Mouse (Mus musculus): ENCODE measurements around the gene Fdxacb1.

Fdxacb1 gene

DNA sequence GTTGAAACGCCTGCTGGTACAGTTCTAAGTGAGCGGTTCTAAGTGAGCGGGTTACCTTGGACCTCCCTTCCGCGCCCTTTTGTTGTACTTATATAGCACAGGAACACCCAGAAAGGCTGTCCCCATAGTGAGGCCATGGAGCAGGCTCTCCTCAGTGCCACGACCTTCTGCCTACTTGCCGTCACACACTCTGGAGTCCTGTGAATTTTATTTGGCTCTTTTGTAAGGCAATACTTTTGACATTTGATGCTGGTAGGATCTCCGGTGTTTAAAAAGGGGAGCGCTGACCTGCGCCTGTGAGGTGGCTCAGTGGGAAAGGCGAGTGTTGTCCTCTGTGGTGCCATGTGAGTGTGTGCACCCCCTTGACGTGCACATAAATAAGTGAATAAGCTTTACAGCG lies 41.1 kb downstream of the Fdxacb1 start:
- no peak for DNase-seq

DNA sequence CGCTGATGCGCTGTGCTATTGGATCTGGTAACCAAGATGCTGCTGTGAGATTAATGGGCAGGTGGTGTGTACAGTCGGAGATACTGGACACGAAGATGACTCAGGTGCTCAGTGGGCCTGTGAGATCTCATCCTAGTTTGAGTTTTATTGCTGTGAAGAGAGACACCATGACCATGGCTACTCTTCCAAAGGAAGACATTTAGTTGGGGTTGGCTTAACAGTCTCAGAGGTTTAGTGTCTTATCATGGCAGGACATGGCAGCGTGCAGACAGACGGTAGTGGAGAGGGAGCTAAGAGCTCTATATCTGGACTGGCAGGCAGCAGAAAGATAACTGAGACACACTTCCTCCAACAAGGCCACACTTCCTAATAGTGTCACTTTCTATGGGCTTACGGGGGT lies 43.2 kb downstream of the Fdxacb1 start:
- no peak for DNase-seq

DNA sequence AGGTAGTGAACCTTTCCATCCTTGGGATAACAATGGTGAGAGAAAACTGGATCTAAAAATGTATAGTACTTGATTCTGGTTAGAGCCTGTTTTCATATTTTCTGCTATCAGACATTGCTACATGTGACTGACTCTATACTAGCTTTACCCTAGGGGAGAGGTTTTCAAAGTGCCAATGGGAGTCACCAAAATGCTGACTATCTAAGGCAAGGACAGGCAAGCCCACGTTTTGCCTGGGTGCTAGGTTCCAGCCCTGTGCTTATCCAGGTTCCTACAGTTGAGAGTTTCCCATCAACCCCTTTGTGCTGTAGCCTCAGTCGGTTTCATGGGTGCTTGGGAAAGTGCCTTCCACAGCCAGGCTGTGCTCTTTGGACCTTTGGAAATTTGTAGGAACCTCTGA lies 43.7 kb downstream of the Fdxacb1 start:
- DNase-seq, result no peak

DNA sequence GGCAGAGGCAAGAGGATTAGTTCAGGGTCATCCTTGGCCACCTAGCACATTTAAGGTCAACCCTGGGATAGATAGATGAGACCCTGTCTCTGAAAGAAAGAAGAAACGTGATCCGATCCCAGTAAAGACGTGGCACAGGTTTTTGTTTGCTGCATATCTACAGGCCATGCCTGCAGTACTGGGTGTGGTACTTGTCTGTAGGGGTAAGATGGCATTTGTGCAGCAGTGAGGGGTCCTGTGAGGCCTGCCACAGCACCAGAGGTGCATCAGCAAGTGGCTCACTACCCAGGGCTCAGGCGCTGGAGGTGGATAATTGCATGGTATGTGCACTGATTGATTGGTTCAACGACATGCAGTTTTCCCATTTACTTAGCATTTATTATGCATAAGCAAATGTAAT lies 45.8 kb downstream of the Fdxacb1 start:
- DNase-seq, result no peak

DNA sequence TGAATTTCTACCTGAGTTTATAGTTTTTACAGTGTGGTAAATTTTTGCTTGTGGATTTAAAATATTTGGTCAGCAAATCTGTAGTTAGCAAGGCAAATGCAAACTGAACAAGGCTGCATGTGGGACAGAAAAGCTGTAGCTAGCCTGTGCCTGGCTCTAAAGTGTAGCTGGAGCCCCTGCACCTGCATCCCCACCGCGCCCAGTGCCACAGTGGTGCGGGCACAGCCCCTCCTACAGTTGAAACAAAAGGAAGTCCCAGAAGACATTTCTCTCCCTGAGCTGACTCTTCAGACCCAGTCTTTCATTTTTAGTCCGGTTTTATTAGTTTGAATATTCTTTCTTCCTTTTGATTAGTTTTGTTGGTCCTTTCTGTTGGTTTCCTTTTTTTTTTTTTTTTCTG lies 47.6 kb downstream of the Fdxacb1 start:
- peak; percentile 74 for DNase-seq

DNA sequence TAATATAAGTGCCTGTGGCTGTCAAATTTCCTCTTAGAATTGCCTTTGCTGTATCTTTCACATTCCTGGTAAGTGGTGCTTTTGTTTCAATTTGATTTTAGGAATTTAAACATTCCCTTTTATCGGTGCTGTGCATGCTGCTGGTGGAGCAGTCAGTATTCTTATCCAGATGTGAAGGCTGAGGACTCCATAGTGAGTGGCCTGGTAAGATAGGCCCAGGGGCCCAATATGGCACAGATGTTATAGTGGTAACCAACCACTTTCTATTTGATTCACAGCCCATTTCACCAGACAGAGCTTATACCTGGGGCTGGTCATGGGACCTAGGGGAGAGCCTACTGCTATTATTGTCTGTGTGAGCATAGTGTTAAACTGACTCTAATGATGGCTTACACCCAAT lies 48.5 kb downstream of the Fdxacb1 start:
- DNase-seq, result no peak

DNA sequence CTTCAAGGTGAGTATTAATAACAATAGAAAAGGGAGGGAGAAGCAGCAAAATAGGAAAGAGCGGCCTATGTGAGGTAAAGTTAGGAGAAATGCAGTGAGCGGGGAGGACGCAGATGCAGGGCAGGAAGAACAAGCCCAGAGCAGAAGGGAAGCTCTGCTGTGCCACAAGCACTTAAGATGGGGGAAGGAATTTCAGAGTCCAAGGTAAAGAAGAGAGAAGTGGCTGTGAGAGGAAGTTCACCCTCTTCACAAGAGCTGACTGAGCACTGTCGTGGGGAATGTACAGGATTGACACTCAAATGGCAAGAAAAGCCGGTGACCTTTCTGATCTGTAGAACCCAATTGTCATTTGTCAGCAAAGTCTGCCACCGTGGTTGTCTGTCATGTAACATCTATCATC lies 50.0 kb downstream of the Fdxacb1 start:
- DNase-seq, result no peak

DNA sequence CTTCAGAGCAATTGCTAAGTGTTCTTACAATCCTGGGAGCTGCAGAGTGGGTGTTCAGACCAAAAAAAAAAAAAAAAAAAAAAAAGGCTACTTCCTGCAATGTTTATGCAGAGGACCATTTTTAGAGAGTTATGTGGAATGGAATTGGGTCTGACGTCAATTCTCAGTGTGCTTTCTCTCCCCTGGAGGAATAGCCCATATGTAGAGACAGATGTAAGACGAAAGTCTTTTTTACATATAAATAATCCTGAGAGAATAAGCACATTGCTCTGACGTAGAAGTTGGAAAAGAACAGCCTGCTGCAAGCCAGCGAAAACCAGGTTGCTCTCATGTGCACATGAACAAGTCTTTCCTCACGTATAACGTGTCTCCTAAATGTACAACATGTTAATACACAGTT lies 51.7 kb downstream of the Fdxacb1 start:
- no peak for DNase-seq

DNA sequence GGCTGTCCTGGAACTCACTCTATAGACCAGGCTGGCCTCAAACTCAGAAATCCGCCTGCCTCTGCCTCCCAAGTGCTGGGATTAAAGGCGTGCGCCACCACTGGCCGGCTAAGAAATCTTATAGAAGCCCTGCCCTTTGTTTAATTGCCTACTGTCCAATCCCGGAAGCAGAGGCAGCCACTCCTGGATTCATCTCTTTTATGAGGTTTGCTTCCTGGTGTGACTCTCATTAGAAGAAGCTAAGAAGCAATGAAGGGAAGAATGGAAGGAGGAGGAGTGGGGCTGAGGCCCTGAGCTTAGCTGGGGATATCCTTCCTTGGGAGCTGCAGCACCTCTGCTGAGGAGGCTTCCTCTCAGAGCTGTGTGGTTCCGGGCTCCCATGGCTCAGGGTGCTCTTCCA lies 53.6 kb downstream of the Fdxacb1 start:
- no peak for DNase-seq

DNA sequence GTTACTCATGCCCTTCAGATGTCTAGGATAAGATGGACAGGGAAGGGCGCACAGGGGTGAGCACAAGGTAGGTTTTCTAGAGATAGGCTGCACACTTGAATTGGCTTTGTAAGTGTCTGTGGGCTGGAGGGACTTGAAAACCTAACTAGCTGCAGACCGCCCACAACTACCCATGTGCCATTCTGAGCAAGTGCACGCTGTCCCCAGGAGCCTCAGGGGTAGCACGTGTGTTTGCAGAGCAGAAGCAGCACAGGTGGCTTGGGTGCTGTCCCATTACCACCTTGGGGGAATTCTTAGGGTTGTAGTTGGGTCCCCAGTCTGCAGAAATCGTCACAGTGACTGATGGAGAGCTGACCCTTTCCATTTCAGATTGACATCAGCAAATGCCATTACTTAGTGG lies 54.2 kb downstream of the Fdxacb1 start:
- no peak for DNase-seq

Data from thymus, postnatal 25 days (tissue).